Mouse (Mus musculus): ENCODE results near the gene Npnt. TPM values are rescaled to one million over a fixed set of nuclear protein-coding genes. Genes with fewer than 3 reads are reported as not detected.

The Npnt gene
- polyA plus RNA-seq (2012; rRNA removed), result 2.5 and 3.5 TPM in 2 replicates

DNA sequence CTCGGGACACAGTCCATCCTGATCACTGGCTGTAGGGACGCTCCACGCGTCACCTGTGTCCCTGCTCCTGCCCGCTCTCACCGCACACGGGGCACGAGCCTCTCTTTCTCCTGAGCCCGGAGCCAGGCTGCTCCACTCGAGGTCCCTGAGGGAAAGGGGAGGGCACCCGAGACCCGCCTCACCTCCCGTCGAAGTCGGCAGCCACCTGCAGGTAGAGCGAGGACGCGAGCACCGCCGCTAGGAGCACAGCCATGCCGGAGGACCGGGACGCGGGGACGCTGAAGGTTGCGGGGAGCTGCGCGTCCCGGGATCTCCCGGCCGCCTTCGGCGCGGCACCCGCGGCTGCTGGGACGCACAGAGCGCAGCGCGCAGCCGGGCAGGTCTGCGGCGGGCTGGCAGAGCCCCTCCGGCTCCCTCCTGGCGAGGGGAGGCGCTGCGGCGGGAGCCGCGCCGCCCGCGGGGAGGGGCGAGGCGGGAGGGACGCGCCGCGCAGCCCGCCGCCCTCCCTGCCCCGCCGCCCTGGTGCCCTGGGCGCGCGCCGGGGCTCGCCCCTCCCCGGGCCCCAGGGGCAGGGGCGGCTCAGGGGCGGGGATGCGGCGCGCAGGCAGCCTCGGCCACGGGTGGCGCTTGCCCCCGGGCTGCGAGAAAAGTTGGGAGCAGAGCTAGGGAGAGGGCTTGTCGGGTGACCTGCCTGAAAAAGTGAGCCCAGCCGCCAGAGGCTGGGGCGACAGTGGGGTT is at the start of gene Npnt:
Gene Npnt (minus strand): TSS at position 501 of the 738 bp plus-strand sequence.

Other genes starting within 250 kb of the Npnt start
- 4.2 and 4.4 TPM in 2 replicates for gene Ints12, start 141.5 kb upstream of the Npnt start, polyA plus RNA-seq (2012; rRNA removed)
- gene Gstcd, start 141.7 kb upstream of the Npnt start, polyA plus RNA-seq (2012; rRNA removed), result 2.2 and 2.3 TPM in 2 replicates